Mouse (Mus musculus): ENCODE data around the gene Setd1a. TPM values are rescaled to one million over a fixed set of nuclear protein-coding genes. Genes with fewer than 3 reads are reported as not detected.
"Not testable (repeated sequence)": the region's sequence is repeated elsewhere in the genome, so short reads cannot be mapped to it uniquely, and the experiment has no call there.

Setd1a gene
- polyA plus RNA-seq, 1 experiment: 29.9 TPM

DNA sequence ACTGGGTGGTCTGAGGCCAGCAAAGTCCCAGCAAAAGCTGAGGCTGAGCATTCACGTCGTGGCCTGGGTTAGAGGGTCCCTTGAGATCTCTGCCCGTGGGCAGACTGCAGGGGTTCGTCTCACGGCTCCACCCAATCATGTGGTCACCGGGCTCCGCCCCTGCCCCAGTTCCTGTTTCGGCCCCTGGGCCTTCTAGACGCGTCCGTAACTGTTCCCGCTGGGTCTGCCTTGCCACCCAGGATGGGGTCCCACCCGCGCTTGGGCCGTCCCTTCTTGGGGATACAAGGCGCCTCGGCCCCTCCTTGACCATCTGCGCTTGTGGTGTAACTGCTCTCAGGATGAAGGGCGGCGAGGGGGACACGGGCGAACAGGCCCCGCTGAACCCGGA lies 6.8 kb upstream of the Setd1a start, which contains the start of gene Orai3:
TSS of gene Orai3 (plus strand) at position 165 of the 388 bp plus-strand sequence.
- Histone ChIP-seq H3K27me3 (ENCODE audit: control insufficient read depth, insufficient read depth, low read length) (no peaks in the 10 kb centered on the region), H3K4me1 (replicated peaks; ENCODE audit: control insufficient read depth, insufficient read depth, low read length) (peaks cover 29% of the 10 kb centered on the region), H3K4me3 (ENCODE audit: control insufficient read depth, insufficient read depth, low read length) (peak within 1 kb of the TSS; percentile 83), H3K27ac (ENCODE audit: control insufficient read depth, insufficient read depth, low read length) (peak within 1 kb of the TSS; percentile 42; the same call in 1 of the 2 replicates), H3K36me3 (ENCODE audit: control insufficient read depth, insufficient read depth, low read length) (no peaks in the 10 kb centered on the region)
- no peak for TF ChIP-seq CTCF (IDR thresholded peaks at IDR 0.05; ENCODE audit: borderline replicate concordance, control insufficient read depth, extremely low read depth, insufficient read depth, low read length, poor library complexity)
- TF ChIP-seq POLR2A (IDR thresholded peaks at IDR 0.05; ENCODE audit: control insufficient read depth, extremely low read depth, insufficient read depth, low read length, poor library complexity): 0 out of 2 replicates have a peak, but pooled peaks have one; percentile 21
- under 1% methylated on average over 24 of the region's 24 CpGs for WGBS
- DNase-seq: peak; percentile 69

DNA sequence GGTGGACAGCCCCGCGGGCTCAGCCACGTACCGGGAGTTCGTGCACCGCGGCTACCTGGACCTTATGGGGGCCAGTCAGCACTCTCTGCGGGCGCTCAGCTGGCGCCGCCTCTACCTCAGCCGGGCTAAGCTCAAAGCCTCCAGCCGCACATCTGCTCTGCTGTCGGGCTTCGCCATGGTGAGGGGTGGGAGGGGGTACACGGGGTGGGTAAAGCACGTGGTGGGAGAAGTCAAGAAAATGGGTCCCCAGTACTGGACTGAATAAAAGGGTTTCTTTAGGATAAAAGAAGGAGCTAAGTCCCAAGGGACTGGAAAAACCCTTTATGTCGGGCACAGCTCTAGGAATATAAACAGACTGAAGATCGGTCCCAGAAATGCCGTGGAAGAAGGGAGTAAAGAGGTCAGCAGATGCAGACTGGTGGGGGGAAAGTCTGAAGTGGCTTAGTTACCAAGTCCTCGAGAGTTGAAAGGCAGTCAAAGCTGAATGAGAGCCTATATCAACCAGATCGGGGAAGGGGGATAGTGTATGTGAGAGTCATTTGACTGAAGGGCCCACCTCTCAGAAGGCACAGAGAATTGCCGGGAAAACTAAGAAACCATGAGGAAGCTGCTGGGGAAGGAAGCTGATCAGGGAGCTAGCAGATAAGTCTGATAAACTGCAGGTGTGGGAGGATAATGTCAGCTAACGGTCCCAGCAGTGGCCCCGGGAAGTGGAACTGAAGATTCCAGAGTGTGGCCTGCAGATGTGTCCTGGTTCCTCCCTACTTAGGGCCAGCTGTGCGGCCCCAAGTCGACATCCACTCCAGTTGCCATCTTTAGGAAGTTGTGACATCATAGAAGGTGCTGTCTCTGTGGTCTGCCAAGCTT lies 6.2 kb upstream of the Setd1a start:
- H3K4me1 ChIP-seq (replicated peaks; ENCODE audit: control insufficient read depth, insufficient read depth, low read length): peaks cover 29% of the 10 kb centered on the region
- no peaks in the 10 kb centered on the region for H3K27me3 ChIP-seq (ENCODE audit: control insufficient read depth, insufficient read depth, low read length)
- no peak overlapping the region for H3K27ac ChIP-seq (ENCODE audit: control insufficient read depth, insufficient read depth, low read length)
- 1% methylated on average over 27 of the region's 27 CpGs for WGBS
- TF ChIP-seq POLR2A (IDR thresholded peaks at IDR 0.05; ENCODE audit: control insufficient read depth, extremely low read depth, insufficient read depth, low read length, poor library complexity) (no peak), CTCF (IDR thresholded peaks at IDR 0.05; ENCODE audit: borderline replicate concordance, control insufficient read depth, extremely low read depth, insufficient read depth, low read length, poor library complexity) (no peak)
- H3K36me3 ChIP-seq (ENCODE audit: control insufficient read depth, insufficient read depth, low read length): no peaks in the 10 kb centered on the region
- no peak for DNase-seq
- H3K4me3 ChIP-seq (ENCODE audit: control insufficient read depth, insufficient read depth, low read length): peak overlapping the region; percentile 83

DNA sequence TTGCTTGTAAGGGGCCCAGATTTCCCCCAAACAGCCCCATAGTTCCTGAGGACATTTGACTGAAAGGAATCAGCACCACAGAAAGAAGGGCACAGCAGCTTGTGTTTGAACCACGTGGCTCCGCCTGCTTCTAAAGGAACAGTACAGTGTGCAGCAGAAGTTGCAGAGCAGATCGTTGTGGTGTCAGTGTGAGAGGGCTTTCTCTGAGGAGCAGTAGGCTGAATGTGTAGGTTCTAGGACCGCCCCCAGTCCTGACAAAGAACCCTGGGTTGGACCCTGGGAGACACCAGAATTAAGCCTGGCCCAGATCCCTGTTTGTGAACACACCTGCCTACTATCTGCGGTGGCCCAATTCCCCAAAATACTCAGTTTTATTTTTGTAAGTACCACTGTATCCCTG lies 5.2 kb upstream of the Setd1a start:
- Histone ChIP-seq H3K4me3 (ENCODE audit: control insufficient read depth, insufficient read depth, low read length) (no peak overlapping the region), H3K4me1 (replicated peaks; ENCODE audit: control insufficient read depth, insufficient read depth, low read length) (peaks cover 29% of the 10 kb centered on the region), H3K27me3 (ENCODE audit: control insufficient read depth, insufficient read depth, low read length) (no peaks in the 10 kb centered on the region), H3K27ac (ENCODE audit: control insufficient read depth, insufficient read depth, low read length) (no peak overlapping the region), H3K36me3 (ENCODE audit: control insufficient read depth, insufficient read depth, low read length) (no peaks in the 10 kb centered on the region)
- TF ChIP-seq POLR2A (IDR thresholded peaks at IDR 0.05; ENCODE audit: control insufficient read depth, extremely low read depth, insufficient read depth, low read length, poor library complexity) (no peak), CTCF (IDR thresholded peaks at IDR 0.05; ENCODE audit: borderline replicate concordance, control insufficient read depth, extremely low read depth, insufficient read depth, low read length, poor library complexity) (no peak)
- 43% methylated on average over 5 of the region's 5 CpGs for WGBS
- DNase-seq: no peak

DNA sequence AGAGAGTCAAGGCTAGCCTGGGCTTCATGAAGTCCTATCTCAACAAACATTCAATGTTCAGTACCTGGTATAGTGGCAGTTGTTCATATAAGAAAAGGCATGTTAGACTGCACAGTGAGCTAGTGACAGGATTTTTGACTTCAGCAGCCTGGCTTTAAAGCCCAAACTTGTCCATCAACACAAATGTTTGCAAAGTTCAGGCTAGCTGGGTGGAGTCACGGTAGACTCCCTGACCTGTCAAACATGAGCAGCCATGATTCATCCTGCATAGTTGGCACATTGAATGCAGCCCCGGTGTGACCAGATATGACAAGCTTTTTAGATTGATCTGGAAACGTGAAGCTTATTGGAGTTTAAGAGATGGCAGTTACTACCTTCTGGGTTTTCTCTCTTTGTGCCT lies 4.4 kb upstream of the Setd1a start:
- no peak for DNase-seq
- no peak for TF ChIP-seq CTCF (IDR thresholded peaks at IDR 0.05; ENCODE audit: borderline replicate concordance, control insufficient read depth, extremely low read depth, insufficient read depth, low read length, poor library complexity)
- Histone ChIP-seq H3K4me1 (replicated peaks; ENCODE audit: control insufficient read depth, insufficient read depth, low read length) (peaks cover 29% of the 10 kb centered on the region), H3K27me3 (ENCODE audit: control insufficient read depth, insufficient read depth, low read length) (no peaks in the 10 kb centered on the region), H3K4me3 (ENCODE audit: control insufficient read depth, insufficient read depth, low read length) (no peak overlapping the region), H3K36me3 (ENCODE audit: control insufficient read depth, insufficient read depth, low read length) (no peaks in the 10 kb centered on the region), H3K27ac (ENCODE audit: control insufficient read depth, insufficient read depth, low read length) (no peak overlapping the region)
- WGBS: 89% methylated on average over 3 of the region's 3 CpGs

DNA sequence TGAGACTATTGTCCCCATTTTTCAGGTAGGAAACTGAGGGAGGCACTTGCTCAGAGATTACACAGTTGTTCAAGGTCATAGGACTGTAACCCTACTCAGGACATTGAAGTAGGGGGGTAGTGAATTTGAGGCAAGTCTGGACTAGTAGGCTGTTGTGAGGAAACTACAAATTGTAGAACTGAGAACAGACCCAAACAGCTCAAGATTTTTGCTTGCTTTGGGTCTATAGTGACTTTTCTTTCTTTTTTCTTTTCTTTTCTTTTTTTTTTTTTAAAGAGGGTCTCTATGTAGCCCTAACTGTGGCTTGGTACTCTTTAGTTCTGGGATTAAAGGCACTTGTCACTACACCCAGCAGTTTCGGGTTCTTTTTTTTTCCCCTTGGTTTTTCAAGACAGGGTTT lies 3.9 kb upstream of the Setd1a start:
- H3K27ac ChIP-seq (ENCODE audit: control insufficient read depth, insufficient read depth, low read length): no peak overlapping the region
- H3K36me3 ChIP-seq (ENCODE audit: control insufficient read depth, insufficient read depth, low read length): no peaks in the 10 kb centered on the region
- H3K4me1 ChIP-seq (replicated peaks; ENCODE audit: control insufficient read depth, insufficient read depth, low read length): peaks cover 29% of the 10 kb centered on the region
- DNase-seq: no peak
- TF ChIP-seq CTCF (IDR thresholded peaks at IDR 0.05; ENCODE audit: borderline replicate concordance, control insufficient read depth, extremely low read depth, insufficient read depth, low read length, poor library complexity): no peak
- no peak for TF ChIP-seq POLR2A (IDR thresholded peaks at IDR 0.05; ENCODE audit: control insufficient read depth, extremely low read depth, insufficient read depth, low read length, poor library complexity)
- WGBS: 95% methylated on average over 1 of the region's 1 CpGs
- no peaks in the 10 kb centered on the region for H3K27me3 ChIP-seq (ENCODE audit: control insufficient read depth, insufficient read depth, low read length)
- H3K4me3 ChIP-seq (ENCODE audit: control insufficient read depth, insufficient read depth, low read length): no peak overlapping the region

DNA sequence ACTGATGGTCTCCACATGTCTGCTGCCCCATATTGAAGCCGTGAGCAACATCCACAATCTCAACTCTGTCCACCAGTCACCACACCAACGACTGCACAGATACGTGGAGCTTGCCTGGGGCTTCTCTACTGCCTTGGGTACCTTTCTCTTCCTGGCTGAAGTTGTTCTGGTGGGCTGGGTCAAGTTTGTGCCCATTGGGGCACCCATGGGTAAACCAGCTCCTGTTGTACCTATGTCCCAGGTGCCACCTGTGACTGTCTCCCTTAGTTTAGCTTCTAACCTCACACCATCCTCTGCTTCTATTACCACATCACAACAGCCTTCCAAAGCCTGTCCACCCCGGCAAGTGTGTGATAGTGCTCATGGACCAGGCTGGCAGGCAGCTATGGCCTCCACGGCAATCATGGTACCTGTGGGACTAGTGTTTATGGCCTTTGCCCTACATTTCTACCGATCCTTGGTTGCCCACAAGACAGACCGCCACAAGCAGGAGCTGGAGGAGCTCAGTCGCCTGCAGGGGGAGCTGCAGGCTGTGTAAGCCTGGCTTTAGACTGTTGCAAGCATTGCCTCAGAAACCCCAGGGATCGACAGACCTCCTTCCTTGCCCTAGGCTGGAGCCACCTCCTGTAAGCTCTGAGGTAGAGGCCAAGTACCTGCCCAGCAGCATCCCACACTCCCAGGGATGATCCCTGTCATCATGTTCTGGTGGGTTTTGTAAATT lies 2.6 kb upstream of the Setd1a start:
- H3K4me3 ChIP-seq (ENCODE audit: control insufficient read depth, insufficient read depth, low read length): no peak overlapping the region
- no peak for TF ChIP-seq POLR2A (IDR thresholded peaks at IDR 0.05; ENCODE audit: control insufficient read depth, extremely low read depth, insufficient read depth, low read length, poor library complexity)
- TF ChIP-seq CTCF (IDR thresholded peaks at IDR 0.05; ENCODE audit: borderline replicate concordance, control insufficient read depth, extremely low read depth, insufficient read depth, low read length, poor library complexity): peak; percentile 95
- no peaks in the 10 kb centered on the region for H3K36me3 ChIP-seq (ENCODE audit: control insufficient read depth, insufficient read depth, low read length)
- peak; percentile 70 for DNase-seq
- peaks cover 30% of the 10 kb centered on the region for H3K4me1 ChIP-seq (replicated peaks; ENCODE audit: control insufficient read depth, insufficient read depth, low read length)
- no peak overlapping the region for H3K27ac ChIP-seq (ENCODE audit: control insufficient read depth, insufficient read depth, low read length)
- H3K27me3 ChIP-seq (ENCODE audit: control insufficient read depth, insufficient read depth, low read length): no peaks in the 10 kb centered on the region
- WGBS: 36% methylated on average over 9 of the region's 9 CpGs

DNA sequence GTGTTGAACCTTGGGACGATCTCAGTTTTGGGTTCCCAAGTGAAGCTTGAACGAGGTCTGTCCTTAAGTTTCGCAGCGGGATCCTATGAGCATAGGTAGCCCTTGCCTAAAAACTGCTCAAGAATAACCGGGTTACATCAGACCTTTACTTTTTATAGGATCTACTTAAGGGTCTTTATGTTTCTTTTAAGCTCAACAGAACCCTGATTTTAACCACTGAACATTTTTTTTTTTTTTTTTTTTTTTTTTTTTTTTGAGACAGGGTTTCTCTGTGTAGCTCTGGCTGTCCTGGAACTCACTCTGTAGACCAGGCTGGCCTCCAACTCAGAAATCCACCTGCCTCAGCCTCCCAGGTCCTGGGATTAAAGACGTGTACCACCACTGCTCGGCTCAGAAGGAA lies 633 bp upstream of the Setd1a start:
- not testable (repeated sequence) for H3K27ac ChIP-seq (ENCODE audit: control insufficient read depth, insufficient read depth, low read length); H3K27me3 ChIP-seq (ENCODE audit: control insufficient read depth, insufficient read depth, low read length); H3K4me3 ChIP-seq (ENCODE audit: control insufficient read depth, insufficient read depth, low read length); H3K36me3 ChIP-seq (ENCODE audit: control insufficient read depth, insufficient read depth, low read length); DNase-seq
- peaks cover 11% of the 10 kb centered on the region for H3K4me1 ChIP-seq (replicated peaks; ENCODE audit: control insufficient read depth, insufficient read depth, low read length)
- WGBS: 71% methylated on average over 7 of the region's 7 CpGs

All from thymus, adult 2 months (tissue).